Mouse (Mus musculus) lung, postnatal 36 days (tissue): ENCODE measurements around the gene Tmem150a.
A peak's percentile ranks its signal among the peaks of the same experiment; 100 is the strongest.

Experiments
- DNase-seq: peaks from one replicate; pipeline ENCODE4 v3.0.0; 2022; ENCODE audit warnings: mixed read lengths

Tmem150a gene

GRCm38 (mm10) chr6:72352636-72353405, 2.4 kb upstream of the Tmem150a start:
- DNase-seq = peak; percentile 86

- no peak for DNase-seq
Observed at GRCm38 (mm10) chr6:72354025-72354424, 1.2 kb upstream of the Tmem150a start.

GRCm38 (mm10) chr6:72356001-72356532, 820 bp downstream of the Tmem150a start:
- DNase-seq = no peak

- DNase-seq = no peak
Observed at GRCm38 (mm10) chr6:72357164-72358079, 2.2 kb downstream of the Tmem150a start.

- no peak for DNase-seq
Observed at GRCm38 (mm10) chr6:72358086-72358764, 3.0 kb downstream of the Tmem150a start.

- no peak for DNase-seq
Observed at GRCm38 (mm10) chr6:72359343-72359742, 4.1 kb downstream of the Tmem150a start.

- DNase-seq = no peak
Observed at GRCm38 (mm10) chr6:72359891-72360598, 4.8 kb downstream of the Tmem150a start.

- no peak for DNase-seq
Observed at GRCm38 (mm10) chr6:72360599-72360935, 5.3 kb downstream of the Tmem150a start.

GRCm38 (mm10) chr6:72361121-72361551, 5.9 kb downstream of the Tmem150a start:
- DNase-seq = peak; percentile 62

- DNase-seq = peak; percentile 98
Observed at GRCm38 (mm10) chr6:72362132-72363028, 7.1 kb downstream of the Tmem150a start.

- DNase-seq = no peak
Observed at GRCm38 (mm10) chr6:72364009-72364408, 8.8 kb downstream of the Tmem150a start.

GRCm38 (mm10) chr6:72364985-72365384, 9.7 kb downstream of the Tmem150a start:
- no peak for DNase-seq

GRCm38 (mm10) chr6:72366304-72366703, 11.1 kb downstream of the Tmem150a start:
- DNase-seq = no peak

- DNase-seq = no peak
Observed at GRCm38 (mm10) chr6:72366844-72367443, 11.7 kb downstream of the Tmem150a start, which contains the start of gene Rnf181. Rnf181 (minus strand) TSS chr6:72366956.

- DNase-seq = no peak
Observed at GRCm38 (mm10) chr6:72367460-72367974, 12.3 kb downstream of the Tmem150a start.

- no peak for DNase-seq
Observed at GRCm38 (mm10) chr6:72369557-72369956, 14.3 kb downstream of the Tmem150a start.

- no peak for DNase-seq
Observed at GRCm38 (mm10) chr6:72370091-72370490, 14.8 kb downstream of the Tmem150a start.

- no peak for DNase-seq
Observed at GRCm38 (mm10) chr6:72371147-72371546, 15.9 kb downstream of the Tmem150a start.

GRCm38 (mm10) chr6:72371571-72371970, 16.3 kb downstream of the Tmem150a start:
- no peak for DNase-seq

GRCm38 (mm10) chr6:72373184-72373583, 17.9 kb downstream of the Tmem150a start:
- peak; percentile 64 for DNase-seq
